Mouse (Mus musculus) G1E (cell line): ENCODE results near the gene Tcf21. TPM values are rescaled to one million over a fixed set of nuclear protein-coding genes. Genes with fewer than 3 reads are reported as not detected.

ENCODE experiments used
- ATAC-seq: 2 replicates; pipeline ENCODE4 v1.8.0; 2016; ENCODE audit warnings: mild to moderate bottlenecking; ENCODE audit not compliant: insufficient number of reproducible peaks, poor library complexity, low FRiP score, severe bottlenecking; ENCODE audit errors: extremely low read depth
- DNase-seq: peaks from one replicate; pipeline ENCODE4 v3.0.0; 2012; ENCODE audit warnings: low spot score
- H3K27me3 ChIP-seq: 2 replicates; pipeline ENCODE4 v1.6.1; 2012; ENCODE audit warnings: mild to moderate bottlenecking, low read length, inconsistent platforms; ENCODE audit not compliant: insufficient read depth
- H3K36me3 ChIP-seq: replicated peaks from 2 replicates; pipeline ENCODE3; 2012; ENCODE audit warnings: mild to moderate bottlenecking, inconsistent platforms
- H3K4me1 ChIP-seq: 2 replicates; pipeline ENCODE4 v1.6.1; 2012; ENCODE audit warnings: low read depth, low read length, inconsistent platforms, mixed read lengths; ENCODE audit not compliant: insufficient read depth
- H3K4me3 ChIP-seq: 2 replicates; pipeline ENCODE4 v1.5.1; 2012; ENCODE audit warnings: low read depth, mild to moderate bottlenecking, inconsistent platforms, low read length, moderate library complexity, mixed read lengths
- H3K9me3 ChIP-seq: replicated peaks from 2 replicates; pipeline ENCODE4 v1.6.1; 2012; ENCODE audit warnings: inconsistent platforms
- CTCF ChIP-seq: IDR thresholded peaks from 2 replicates; pipeline ENCODE4 v1.5.1; 2012; ENCODE audit warnings: low read depth, low read length, inconsistent platforms, mixed read lengths
- GATA1 ChIP-seq: IDR thresholded peaks from 2 replicates; pipeline ENCODE4 v1.6.1; 2012; ENCODE audit warnings: borderline replicate concordance, low read length, inconsistent platforms, mixed read lengths
- GATA2 ChIP-seq: IDR thresholded peaks from 2 replicates; pipeline ENCODE4 v1.6.1; 2012; ENCODE audit warnings: low read depth, low read length, inconsistent platforms, borderline replicate concordance
- POLR2AphosphoS5 ChIP-seq: IDR thresholded peaks from 2 replicates; pipeline ENCODE4 v1.6.1; 2012; ENCODE audit warnings: low read depth, low read length, inconsistent platforms; ENCODE audit not compliant: insufficient replicate concordance
- TAL1 ChIP-seq: conservative IDR thresholded peaks from 2 replicates; pipeline ENCODE4 v1.6.1; 2012; ENCODE audit warnings: low read depth, low read length, inconsistent platforms, mixed read lengths
- polyA plus RNA-seq: library from polyadenylated mRNA; stranded (reverse); fragments of >175 nt; gene quantifications from 2 replicates; pipeline ENCODE4 v1.2.3, GENCODE M21; 2012
- total RNA-seq, 2 experiments: library from RNA; stranded (forward) in 1 of 2; stranded (reverse) in 1 of 2; fragments of 200-1000 nt in 1 of 2; fragments of >200 nt in 1 of 2; fragmentation: Nextera tagmentation in 1 of 2; gene quantifications; 2 replicates each; pipeline ENCODE4 v1.2.3; 2014 to 2017

The Tcf21 gene
- total and polyA plus RNA-seq, 3 experiments = not detected

GRCm38 (mm10) chr10:22774626-22775025 is 45.3 kb downstream of the Tcf21 start:
- DNase-seq (no peak), ATAC-seq (no peak)
- H3K4me3 ChIP-seq = no peak overlapping the region
- TF ChIP-seq POLR2AphosphoS5 (no peak), TAL1 (no peak), GATA1 (no peak), CTCF (no peak), GATA2 (no peak)
- H3K27me3 ChIP-seq = peaks cover 5% of the 10 kb centered on the region
- peaks cover 2% of the 10 kb centered on the region; the same call in 1 of the 2 replicates for H3K4me1 ChIP-seq
- H3K36me3 ChIP-seq = no peaks in the 10 kb centered on the region
- no peaks in the 10 kb centered on the region for H3K9me3 ChIP-seq

Other genes with a start within 250 kb of the Tcf21 start
- not detected in 2 replicates for gene Slc2a12, start 175.2 kb downstream of the Tcf21 start, total RNA-seq (2014; fragmentation: Nextera tagmentation)
- 0.06 and 0.16 TPM in 2 replicates for gene Slc2a12, start 175.2 kb downstream of the Tcf21 start, total RNA-seq (2017)
- not detected in 2 replicates for gene Slc2a12, start 175.2 kb downstream of the Tcf21 start, polyA plus RNA-seq
- 85.1 and 95.4 TPM in 2 replicates for gene Tbpl1, start 88.2 kb downstream of the Tcf21 start, total RNA-seq (2014; fragmentation: Nextera tagmentation)
- 46.4 and 55.1 TPM in 2 replicates for gene Tbpl1, start 88.2 kb downstream of the Tcf21 start, total RNA-seq (2017)
- gene Tbpl1, start 88.2 kb downstream of the Tcf21 start, polyA plus RNA-seq = 89.0 and 94.5 TPM in 2 replicates